Comparison of ENCODE assay signal across 13 mouse cellular contexts in genomic region chr11:78804551-78804950, GRCm38 (mm10).
"Had no signal": no experiment of that assay in that cellular context is flagged by ENCODE, and none has a peak within 500 bp of the region (broad histone marks: within the 10 kb centered on the region; RNA-seq: fewer than 3 reads in every experiment).

No protein-coding gene starts in this region.

- H3K36me3 ChIP-seq: liver, embryonic 13.5 days; stomach, embryonic 15.5 days had no signal

- H3K4me3 ChIP-seq: liver, embryonic 13.5 days; stomach, embryonic 15.5 days had no signal

- H3K4me2 ChIP-seq: liver, embryonic 13.5 days; midbrain, embryonic 11.5 days; stomach, embryonic 15.5 days had no signal

- H3K9me3 ChIP-seq: liver, embryonic 13.5 days; stomach, embryonic 15.5 days had no signal

- H3K27me3 ChIP-seq: liver, embryonic 13.5 days; stomach, embryonic 15.5 days had no signal

- H3K27ac ChIP-seq: liver, embryonic 13.5 days; stomach, embryonic 15.5 days had no signal

- DNase-seq: kidney, adult 8-10 months; kidney, postnatal 14 days; kidney, postnatal 4 days; liver, embryonic 13.5 days; lung, adult 2 months; lung, postnatal 14 days; lung, postnatal 4 days; midbrain, embryonic 14.5 days; right cerebral cortex, postnatal 14 days; spleen, adult 18-20 months; thymus, postnatal 25 days had no signal

- H3K9ac ChIP-seq: liver, embryonic 13.5 days; stomach, embryonic 15.5 days had no signal
